Mouse (Mus musculus): ENCODE data around the gene Olfr536. TPM values are rescaled to one million over a fixed set of nuclear protein-coding genes. Genes with fewer than 3 reads are reported as not detected.
"Not testable (repeated sequence)": the region's sequence is repeated elsewhere in the genome, so short reads cannot be mapped to it uniquely, and the experiment has no call there.

The Olfr536 gene
- not detected in 2 replicates for polyA plus RNA-seq (2016; fragmentation: Nextera tagmentation; extraction: Ambion mirVana)

DNA sequence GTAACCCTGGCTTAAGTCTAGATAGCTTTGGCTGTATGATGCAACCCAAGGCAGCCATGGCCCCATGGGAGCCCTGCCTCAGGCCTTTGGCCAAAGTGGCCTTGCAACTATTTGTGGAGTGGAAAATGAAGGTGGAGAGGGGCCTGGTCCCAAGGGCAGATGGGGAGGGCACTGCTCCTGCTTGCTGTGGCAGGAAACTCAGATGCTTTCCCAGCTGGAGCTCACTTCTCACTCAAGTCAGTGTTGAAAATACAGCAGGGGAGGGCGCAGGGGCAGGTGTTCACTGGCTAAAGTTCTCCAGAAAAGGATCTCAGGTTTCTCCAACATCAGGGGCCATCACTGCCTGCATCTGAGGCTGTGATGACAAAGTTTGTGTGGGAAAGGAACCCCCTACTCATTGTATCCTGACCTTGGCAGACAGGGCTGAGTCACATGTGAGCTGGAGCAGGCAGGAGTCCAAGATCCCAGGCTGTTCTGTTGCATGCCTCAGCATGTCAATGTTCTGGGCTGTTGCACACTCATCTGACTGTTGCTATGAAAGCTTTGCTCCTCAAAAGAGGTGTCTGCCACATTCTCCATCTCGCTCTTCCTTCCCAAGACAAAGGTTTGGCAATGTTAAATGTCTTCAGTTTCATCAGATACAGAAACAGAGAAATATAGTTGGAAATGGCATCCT lies at the start of gene Olfr536:
TSS of gene Olfr536 (minus strand) at position 51 of the 676 bp plus-strand sequence.
- H3K4me3 ChIP-seq; H3K27me3 ChIP-seq (replicated peaks; ENCODE audit: low read depth, poor library complexity, severe bottlenecking); DNase-seq (ENCODE audit: low spot score); H3K27ac ChIP-seq (replicated peaks); H3K36me3 ChIP-seq (replicated peaks); H3K4me1 ChIP-seq; H3K9me3 ChIP-seq: not testable (repeated sequence)
- WGBS = 68% methylated on average over 2 of the region's 2 CpGs

- no peak for DNase-seq (ENCODE audit: low spot score)
- WGBS = 87% methylated on average over 2 of the region's 2 CpGs
- Histone ChIP-seq H3K9me3 (no peaks in the 10 kb centered on the region), H3K36me3 (replicated peaks) (no peaks in the 10 kb centered on the region), H3K27ac (replicated peaks) (no peak overlapping the region), H3K4me3 (no peak overlapping the region), H3K27me3 (replicated peaks; ENCODE audit: low read depth, poor library complexity, severe bottlenecking) (no peaks in the 10 kb centered on the region), H3K4me1 (no peaks in the 10 kb centered on the region)
These were observed 32.5 kb upstream of the Olfr536 start for GRCm38 (mm10) chr7:140539746-140540145.

DNA sequence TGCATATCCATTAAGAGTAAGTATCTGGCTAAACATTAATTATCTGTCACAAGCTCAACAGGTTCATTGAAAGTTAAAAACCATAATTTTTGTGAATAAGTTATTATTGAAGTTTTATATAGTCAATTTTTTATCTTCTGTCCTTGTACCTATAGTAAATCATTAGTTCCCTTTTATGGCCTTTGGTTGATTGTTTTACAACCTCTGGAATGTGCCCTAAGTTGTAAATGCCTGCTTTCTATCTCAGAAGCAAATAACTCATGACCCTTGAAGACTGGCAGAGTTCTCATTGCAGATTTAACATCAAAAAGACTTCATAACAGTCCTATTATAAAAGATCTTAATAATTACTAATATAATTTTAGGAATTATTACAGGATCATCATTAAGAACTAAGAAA lies 12.5 kb downstream of the Olfr536 start:
- DNase-seq (ENCODE audit: low spot score) = no peak
- Histone ChIP-seq H3K27me3 (replicated peaks; ENCODE audit: low read depth, poor library complexity, severe bottlenecking) (no peaks in the 10 kb centered on the region), H3K4me3 (no peak overlapping the region), H3K4me1 (no peaks in the 10 kb centered on the region), H3K36me3 (replicated peaks) (no peaks in the 10 kb centered on the region), H3K9me3 (no peaks in the 10 kb centered on the region), H3K27ac (replicated peaks) (no peak overlapping the region)

GRCm38 (mm10) chr7:140494231-140494630 lies 13.0 kb downstream of the Olfr536 start:
- no peaks in the 10 kb centered on the region for H3K27me3 ChIP-seq (replicated peaks; ENCODE audit: low read depth, poor library complexity, severe bottlenecking)
- no peak overlapping the region for H3K27ac ChIP-seq (replicated peaks)
- H3K9me3 ChIP-seq = no peaks in the 10 kb centered on the region
- no peak overlapping the region for H3K4me3 ChIP-seq
- WGBS = 46% methylated on average over 2 of the region's 2 CpGs
- DNase-seq (ENCODE audit: low spot score) = no peak
- no peaks in the 10 kb centered on the region for H3K36me3 ChIP-seq (replicated peaks)
- no peaks in the 10 kb centered on the region for H3K4me1 ChIP-seq

- WGBS = 85% methylated on average over 1 of the region's 1 CpGs
- no peaks in the 10 kb centered on the region for H3K36me3 ChIP-seq (replicated peaks)
- no peak overlapping the region for H3K27ac ChIP-seq (replicated peaks)
- H3K27me3 ChIP-seq (replicated peaks; ENCODE audit: low read depth, poor library complexity, severe bottlenecking) = no peaks in the 10 kb centered on the region
- no peaks in the 10 kb centered on the region for H3K9me3 ChIP-seq
- no peaks in the 10 kb centered on the region for H3K4me1 ChIP-seq
- H3K4me3 ChIP-seq = no peak overlapping the region
- DNase-seq (ENCODE audit: low spot score) = no peak
These were observed 18.2 kb downstream of the Olfr536 start for GRCm38 (mm10) chr7:140488981-140489380.

GRCm38 (mm10) chr7:140483916-140484315 lies 23.3 kb downstream of the Olfr536 start, which contains the start of gene Olfr535:
Gene Olfr535, plus strand, starts transcription at chr7:140484216.
- Histone ChIP-seq H3K4me1 (no peaks in the 10 kb centered on the region), H3K4me3 (no peak within 1 kb of the TSS), H3K27me3 (replicated peaks; ENCODE audit: low read depth, poor library complexity, severe bottlenecking) (no peaks in the 10 kb centered on the region), H3K27ac (replicated peaks) (no peak within 1 kb of the TSS), H3K36me3 (replicated peaks) (no peaks in the 10 kb centered on the region), H3K9me3 (no peaks in the 10 kb centered on the region)
- WGBS = 84% methylated on average over 1 of the region's 1 CpGs
- no peak for DNase-seq (ENCODE audit: low spot score)

DNA sequence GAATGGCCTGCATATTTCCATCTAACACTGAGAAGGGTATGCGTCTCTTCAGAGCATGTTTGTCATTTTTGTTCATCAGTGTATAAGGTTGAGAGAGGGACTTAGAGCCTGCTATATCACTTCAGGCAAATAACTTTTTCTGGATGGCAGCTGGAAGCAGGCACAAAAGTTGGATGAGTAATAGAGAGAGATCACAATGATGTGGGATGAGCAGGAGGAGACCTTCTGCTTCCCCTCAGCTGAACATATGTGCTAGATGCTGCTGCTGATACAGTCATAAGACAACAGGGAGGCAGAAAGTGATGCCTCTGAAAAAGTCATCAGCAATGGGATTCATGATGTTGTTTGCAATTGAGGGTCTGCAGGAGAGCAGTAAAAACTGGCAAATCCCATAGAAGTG lies 28.5 kb downstream of the Olfr536 start:
- 91% methylated on average over 1 of the region's 1 CpGs for WGBS
- no peak overlapping the region for H3K4me3 ChIP-seq
- DNase-seq (ENCODE audit: low spot score) = no peak
- H3K4me1 ChIP-seq = no peaks in the 10 kb centered on the region
- H3K27ac ChIP-seq (replicated peaks) = no peak overlapping the region
- no peaks in the 10 kb centered on the region for H3K27me3 ChIP-seq (replicated peaks; ENCODE audit: low read depth, poor library complexity, severe bottlenecking)
- H3K36me3 ChIP-seq (replicated peaks) = no peaks in the 10 kb centered on the region
- H3K9me3 ChIP-seq = peaks cover 15% of the 10 kb centered on the region; the same call in 1 of the 2 replicates

DNA sequence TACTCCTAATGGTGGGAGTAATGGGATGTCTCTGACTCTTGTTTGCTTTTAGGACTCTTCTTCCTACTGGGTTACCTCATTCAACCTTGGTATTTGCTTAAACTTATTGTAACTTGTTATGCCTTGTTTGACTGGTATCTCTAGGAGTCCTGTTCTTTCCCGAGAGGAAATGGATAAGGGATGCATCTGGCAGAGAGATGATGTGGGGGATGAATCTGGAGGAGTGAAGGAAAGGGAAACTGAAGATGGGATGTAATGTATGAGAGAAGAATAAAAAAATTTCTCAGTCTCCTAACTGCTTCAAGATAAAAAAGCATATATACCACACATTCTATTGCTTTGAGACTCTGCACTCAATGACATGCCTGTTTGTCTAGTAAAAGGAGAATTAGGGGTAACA lies 29.3 kb downstream of the Olfr536 start:
- 85% methylated on average over 1 of the region's 1 CpGs for WGBS
- no peaks in the 10 kb centered on the region for H3K27me3 ChIP-seq (replicated peaks; ENCODE audit: low read depth, poor library complexity, severe bottlenecking)
- no peak for DNase-seq (ENCODE audit: low spot score)
- H3K4me3 ChIP-seq = no peak overlapping the region
- H3K9me3 ChIP-seq = peaks cover 15% of the 10 kb centered on the region; the same call in 1 of the 2 replicates
- H3K27ac ChIP-seq (replicated peaks) = no peak overlapping the region
- no peaks in the 10 kb centered on the region for H3K36me3 ChIP-seq (replicated peaks)
- H3K4me1 ChIP-seq = no peaks in the 10 kb centered on the region

DNA sequence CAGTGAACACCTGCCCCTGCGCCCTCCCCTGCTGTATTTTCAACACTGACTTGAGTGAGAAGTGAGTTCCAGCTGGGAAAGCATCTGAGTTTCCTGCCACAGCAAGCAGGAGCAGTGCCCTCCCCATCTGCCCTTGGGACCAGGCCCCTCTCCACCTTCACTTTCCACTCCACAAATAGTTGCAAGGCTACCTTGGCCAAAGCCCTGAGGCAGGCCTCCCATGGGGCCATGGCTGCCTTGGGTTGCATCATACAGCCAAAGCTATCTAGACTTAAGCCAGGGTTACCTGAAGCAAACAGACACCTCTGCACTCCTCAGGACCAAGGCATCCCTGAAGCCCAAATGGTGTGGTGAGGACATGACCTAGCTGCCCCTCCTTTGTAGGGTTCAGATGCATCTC lies 44.1 kb downstream of the Olfr536 start, which contains the start of gene Olfr533:
TSS of gene Olfr533 (plus strand) at position 301 of the 400 bp plus-strand sequence.
- not testable (repeated sequence) for H3K4me3 ChIP-seq; H3K4me1 ChIP-seq; H3K27ac ChIP-seq (replicated peaks); H3K9me3 ChIP-seq; H3K27me3 ChIP-seq (replicated peaks; ENCODE audit: low read depth, poor library complexity, severe bottlenecking); DNase-seq (ENCODE audit: low spot score); H3K36me3 ChIP-seq (replicated peaks)
- 100% methylated on average over 1 of the region's 1 CpGs for WGBS

Other genes with a start within 250 kb of the Olfr536 start
- 0.03 TPM in 1 of 2 replicates, not detected in the other for gene Olfr525, start 186.5 kb downstream of the Olfr536 start, polyA plus RNA-seq (2016; fragmentation: Nextera tagmentation; extraction: Ambion mirVana)
- not detected in 2 replicates for gene Olfr527, start 173.4 kb downstream of the Olfr536 start, polyA plus RNA-seq (2016; fragmentation: Nextera tagmentation; extraction: Ambion mirVana)
- gene Olfr60, start 145.7 kb downstream of the Olfr536 start, polyA plus RNA-seq (2016; fragmentation: Nextera tagmentation; extraction: Ambion mirVana) = not detected in 2 replicates
- gene Olfr530, start 131.1 kb downstream of the Olfr536 start, polyA plus RNA-seq (2016; fragmentation: Nextera tagmentation; extraction: Ambion mirVana) = not detected in 2 replicates
- gene Olfr531, start 104.5 kb downstream of the Olfr536 start, polyA plus RNA-seq (2016; fragmentation: Nextera tagmentation; extraction: Ambion mirVana) = not detected in 2 replicates
- gene Olfr532, start 85.8 kb downstream of the Olfr536 start, polyA plus RNA-seq (2016; fragmentation: Nextera tagmentation; extraction: Ambion mirVana) = not detected in 2 replicates
- not detected in 2 replicates for gene Olfr533, start 44.0 kb downstream of the Olfr536 start, polyA plus RNA-seq (2016; fragmentation: Nextera tagmentation; extraction: Ambion mirVana)
- gene Olfr535, start 23.2 kb downstream of the Olfr536 start, polyA plus RNA-seq (2016; fragmentation: Nextera tagmentation; extraction: Ambion mirVana) = not detected in 2 replicates
- gene Olfr538, start 60.5 kb upstream of the Olfr536 start, polyA plus RNA-seq (2016; fragmentation: Nextera tagmentation; extraction: Ambion mirVana) = not detected in 2 replicates
- gene Olfr46, start 93.9 kb upstream of the Olfr536 start, polyA plus RNA-seq (2016; fragmentation: Nextera tagmentation; extraction: Ambion mirVana) = 0.01 TPM in 1 of 2 replicates, not detected in the other
- gene Olfr61, start 121.6 kb upstream of the Olfr536 start, polyA plus RNA-seq (2016; fragmentation: Nextera tagmentation; extraction: Ambion mirVana) = not detected in 2 replicates
- not detected in 2 replicates for gene Olfr53, start 139.1 kb upstream of the Olfr536 start, polyA plus RNA-seq (2016; fragmentation: Nextera tagmentation; extraction: Ambion mirVana)
- not detected in 2 replicates for gene Olfr539, start 152.5 kb upstream of the Olfr536 start, polyA plus RNA-seq (2016; fragmentation: Nextera tagmentation; extraction: Ambion mirVana)
- not detected in 2 replicates for gene Olfr45, start 174.6 kb upstream of the Olfr536 start, polyA plus RNA-seq (2016; fragmentation: Nextera tagmentation; extraction: Ambion mirVana)
- gene Olfr541, start 189.9 kb upstream of the Olfr536 start, polyA plus RNA-seq (2016; fragmentation: Nextera tagmentation; extraction: Ambion mirVana) = not detected in 2 replicates